Mouse (Mus musculus) lung, postnatal 0 days (tissue): ENCODE results near the gene Cers2.

ENCODE experiments used
- CTCF ChIP-seq: IDR thresholded peaks from 2 replicates; pipeline ENCODE4 v1.5.1; 2016; ENCODE audit warnings: antibody characterized with exemption, mild to moderate bottlenecking
- EP300 ChIP-seq: IDR thresholded peaks from 2 replicates; pipeline ENCODE4 v1.6.1; 2016; ENCODE audit warnings: antibody characterized with exemption, mild to moderate bottlenecking, control low read depth

- TF ChIP-seq CTCF (no peak), EP300 (no peak)
These were observed 30.5 kb upstream of the Cers2 start for GRCm38 (mm10) chr3:95284062-95284461.
